Mouse (Mus musculus) A20 (cell line): ENCODE results near the gene Chm.
A peak's percentile ranks its signal among the peaks of the same experiment; 100 is the strongest.
"Not testable (repeated sequence)": the region's sequence is repeated elsewhere in the genome, so short reads cannot be mapped to it uniquely, and the experiment has no call there.

Experiments
- DNase-seq: peaks from one replicate; pipeline ENCODE4 v3.0.0-alpha.2; 2011; ENCODE audit warnings: low read depth, low spot score

The Chm gene

DNA sequence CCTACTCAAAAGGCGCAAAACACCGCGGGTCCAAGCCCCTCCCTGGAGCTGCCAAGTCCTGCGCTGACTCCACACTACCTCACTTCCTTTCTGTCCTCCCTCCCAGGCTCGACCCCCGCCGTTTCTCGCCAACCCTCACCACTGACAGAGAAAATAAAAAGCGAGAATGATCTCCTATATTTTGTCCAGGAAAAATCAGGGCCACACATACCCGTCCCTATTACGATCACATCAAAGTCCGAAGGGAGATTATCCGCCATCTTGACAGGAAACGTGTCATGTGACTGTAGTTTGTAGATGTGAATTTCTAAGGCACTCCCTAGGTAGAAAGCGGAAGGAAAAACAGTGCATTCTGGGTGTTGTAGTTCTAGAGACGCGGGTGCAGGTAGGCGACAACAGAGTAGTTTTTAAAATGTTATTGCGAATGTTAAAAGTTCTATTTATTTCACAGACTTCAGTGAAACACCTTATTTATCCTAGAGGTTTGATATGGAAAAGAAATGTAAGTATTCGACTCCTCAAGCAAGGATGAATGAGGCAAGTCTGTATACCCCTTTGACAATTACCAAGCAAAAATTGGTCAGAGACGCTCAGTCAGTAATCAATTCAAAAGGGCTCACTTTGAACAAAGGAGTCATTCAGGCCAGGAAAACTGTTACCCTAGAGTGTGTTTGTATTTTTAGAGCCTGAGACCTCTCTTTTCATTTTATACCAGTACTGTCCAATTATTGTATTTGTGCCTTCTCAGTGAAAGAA lies at the start of gene Chm:
Gene Chm (minus strand): TSS at position 288 of the 756 bp plus-strand sequence.
- peak; percentile 81 for DNase-seq

DNA sequence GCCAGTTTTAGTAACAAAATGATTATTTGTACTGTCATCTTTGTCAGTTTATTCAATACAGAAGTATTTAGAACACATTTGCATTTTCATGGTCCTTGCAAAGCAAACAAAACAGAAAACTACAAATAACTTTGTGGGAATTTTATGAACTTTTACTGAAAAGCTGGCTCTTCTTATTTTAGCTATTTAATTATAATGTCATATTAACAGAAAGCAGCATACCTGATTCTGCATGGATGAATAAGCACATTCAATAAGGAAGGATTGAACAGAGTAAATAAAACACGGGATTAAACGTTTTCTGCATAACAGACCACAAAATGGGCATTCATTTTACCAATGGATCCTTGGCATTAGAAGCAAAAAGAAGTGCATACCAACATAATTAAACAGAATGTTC lies 8.6 kb upstream of the Chm start:
- DNase-seq, result no peak

DNA sequence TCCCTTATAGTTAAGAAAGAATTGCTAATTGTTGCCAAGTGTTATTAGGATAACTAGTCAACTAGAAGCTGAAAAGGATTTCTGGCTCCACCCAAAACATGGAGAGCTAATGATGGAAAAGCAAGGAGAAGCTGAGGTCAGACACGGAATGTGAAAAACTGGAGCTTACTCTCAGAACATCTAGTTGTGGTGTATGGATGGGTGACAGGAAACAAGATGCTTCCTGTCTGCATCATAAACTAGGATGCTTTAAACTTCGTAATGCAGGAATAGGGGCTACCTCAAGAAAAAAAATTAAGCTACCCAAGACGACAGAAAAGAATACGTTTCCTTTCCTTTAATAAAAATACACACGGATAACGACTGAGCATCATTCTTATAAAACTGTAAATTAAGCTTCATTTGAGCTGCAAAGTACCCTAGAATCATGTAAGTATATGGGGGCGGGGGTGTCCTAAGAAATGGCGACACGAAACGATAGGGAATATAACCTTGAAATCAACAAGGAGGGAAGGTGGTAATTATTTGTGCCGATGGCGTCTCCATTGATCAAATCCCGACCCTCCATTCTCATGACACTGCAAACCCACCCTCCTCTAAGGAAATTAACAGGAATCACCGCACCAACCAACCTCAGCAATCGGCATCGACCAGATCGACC lies 618 bp downstream of the Chm start:
- no peak for DNase-seq

DNA sequence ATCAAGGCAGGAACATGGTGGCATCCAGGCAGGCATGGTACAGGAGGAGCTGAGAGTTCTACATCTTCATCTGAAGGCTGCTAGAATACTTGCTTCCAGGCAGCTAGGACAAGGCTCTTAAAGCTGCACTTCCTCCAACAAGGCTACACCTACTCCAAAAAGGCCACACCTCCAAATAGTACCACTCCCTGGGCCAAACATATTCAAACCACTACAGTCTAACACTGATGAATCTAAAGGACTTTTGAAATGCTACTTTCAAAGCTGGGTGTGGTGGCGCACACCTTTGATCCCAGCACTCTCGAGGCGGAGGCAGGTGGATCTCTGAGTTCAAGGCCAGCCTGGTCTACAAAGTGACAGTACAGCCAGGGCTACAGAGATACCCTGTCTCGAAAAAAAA lies 4.5 kb downstream of the Chm start:
- not testable (repeated sequence) for DNase-seq

DNA sequence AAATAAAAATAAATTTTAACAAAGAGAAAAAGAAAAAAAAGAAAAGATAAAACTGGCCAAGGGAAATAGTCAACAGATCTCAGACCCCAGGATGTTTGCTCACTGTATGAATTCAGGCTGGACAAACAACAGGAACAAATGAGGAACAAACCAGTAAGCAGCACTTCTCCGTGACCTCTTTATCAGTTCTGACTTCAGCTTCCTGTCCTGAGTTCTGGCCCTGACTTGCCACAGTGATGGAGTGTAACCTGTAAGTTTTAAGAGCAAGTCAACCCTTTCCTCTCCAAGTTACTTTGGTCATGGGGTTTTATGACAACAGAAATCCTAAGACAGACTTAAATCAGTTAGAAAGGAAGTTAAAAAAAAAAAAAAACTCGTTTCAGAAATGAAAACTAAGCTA lies 12.6 kb downstream of the Chm start:
- no peak for DNase-seq

DNA sequence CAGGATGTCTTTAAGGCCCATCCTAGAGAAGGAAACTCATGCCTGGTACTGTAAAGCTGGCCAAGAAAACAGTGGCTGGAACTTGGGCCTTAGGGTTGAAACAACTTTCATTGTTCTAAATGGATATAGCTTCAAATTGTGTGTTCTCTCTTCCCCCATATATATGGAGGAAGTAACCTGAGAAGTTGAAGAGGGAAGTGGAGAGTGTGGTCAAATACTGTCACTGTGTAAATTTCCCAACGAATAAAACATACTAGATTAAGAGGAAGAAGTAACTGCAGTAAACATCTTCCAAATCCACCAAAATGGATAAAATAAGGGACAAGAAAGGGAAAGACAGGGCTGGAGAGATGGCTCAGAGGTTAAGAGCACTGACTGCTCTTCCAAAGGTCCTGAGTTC lies 13.0 kb downstream of the Chm start:
- DNase-seq, result no peak

DNA sequence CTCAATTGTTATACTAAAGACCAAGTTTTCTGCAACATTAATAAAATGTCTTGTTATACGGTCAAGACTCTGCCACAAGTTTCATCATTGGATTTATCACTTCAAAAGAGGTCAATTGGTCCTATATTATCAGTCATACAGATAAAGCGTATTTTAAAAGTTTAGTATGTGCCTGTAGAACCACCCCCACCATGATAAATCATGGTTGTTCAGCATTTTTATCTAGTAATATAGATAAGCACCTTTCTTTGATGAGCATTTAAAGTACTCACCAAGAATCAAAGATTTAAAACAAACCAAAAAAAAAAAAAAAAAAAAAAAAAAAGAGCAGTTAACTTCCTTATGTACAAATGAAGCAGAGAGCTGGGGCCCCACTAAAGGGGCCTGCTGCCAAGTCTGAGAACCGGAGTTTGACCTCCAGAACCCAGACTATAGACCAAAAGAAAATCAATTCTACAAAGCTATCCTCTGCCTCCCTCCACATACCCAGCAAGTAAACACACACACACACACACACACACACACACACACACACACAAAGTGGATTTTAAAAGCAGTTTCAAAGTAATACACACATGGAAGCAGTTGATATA lies 25.0 kb downstream of the Chm start:
- DNase-seq, result no peak

DNA sequence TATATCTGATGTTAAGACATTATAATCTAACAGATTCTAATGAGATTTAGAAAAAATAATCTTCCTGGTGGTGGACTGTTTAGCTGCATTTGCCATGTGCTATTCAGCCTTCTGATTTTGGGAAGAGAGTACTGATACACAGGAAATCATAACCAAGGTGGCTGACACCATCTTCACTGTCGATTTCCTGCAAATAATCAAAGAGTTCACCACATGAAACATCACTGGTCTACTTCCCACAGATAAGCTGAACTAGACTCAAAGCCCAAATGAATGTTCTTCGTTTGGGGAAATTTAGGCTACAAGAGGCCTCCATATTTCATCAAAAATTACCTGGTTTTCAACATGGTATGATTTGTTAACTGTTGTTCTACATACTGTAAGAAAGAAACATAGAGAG lies 101.1 kb downstream of the Chm start:
- no peak for DNase-seq

DNA sequence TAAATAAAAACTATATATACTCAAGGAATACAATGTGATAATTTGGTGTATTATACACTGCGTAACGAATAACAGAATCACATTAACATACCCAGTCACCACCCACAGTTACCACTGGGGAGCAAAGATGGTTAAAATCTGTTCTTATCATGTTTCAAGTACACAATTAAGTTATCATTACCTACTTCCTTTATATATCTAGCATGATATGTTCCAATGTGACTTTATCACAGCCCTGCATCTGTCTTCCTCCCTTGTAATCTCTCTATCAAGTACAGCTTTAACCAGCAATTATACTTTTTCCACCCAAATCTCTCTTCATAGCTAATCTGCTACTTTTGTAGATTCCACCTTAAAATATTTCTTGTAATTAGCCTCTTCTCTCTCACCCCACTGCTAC lies 109.3 kb downstream of the Chm start:
- no peak for DNase-seq

DNA sequence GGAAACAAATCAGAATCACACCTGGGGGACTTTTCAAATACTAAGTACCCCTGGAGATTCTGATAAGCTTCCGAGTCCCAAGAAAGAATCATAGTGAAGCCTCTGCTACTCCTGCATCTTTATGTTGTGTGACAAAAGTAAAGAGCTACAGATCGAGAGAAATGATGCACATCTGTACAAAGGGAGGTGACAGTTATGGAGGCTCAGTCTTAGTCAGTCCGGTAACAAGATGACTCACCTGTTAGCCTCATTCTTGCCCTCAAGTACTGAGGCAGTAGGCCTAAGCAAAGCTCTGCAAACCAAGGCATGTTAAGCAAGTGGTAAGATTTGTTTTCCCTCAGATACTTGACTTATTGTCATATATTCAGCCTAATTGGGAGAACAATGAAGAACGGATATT lies 110.5 kb downstream of the Chm start:
- DNase-seq, result no peak

DNA sequence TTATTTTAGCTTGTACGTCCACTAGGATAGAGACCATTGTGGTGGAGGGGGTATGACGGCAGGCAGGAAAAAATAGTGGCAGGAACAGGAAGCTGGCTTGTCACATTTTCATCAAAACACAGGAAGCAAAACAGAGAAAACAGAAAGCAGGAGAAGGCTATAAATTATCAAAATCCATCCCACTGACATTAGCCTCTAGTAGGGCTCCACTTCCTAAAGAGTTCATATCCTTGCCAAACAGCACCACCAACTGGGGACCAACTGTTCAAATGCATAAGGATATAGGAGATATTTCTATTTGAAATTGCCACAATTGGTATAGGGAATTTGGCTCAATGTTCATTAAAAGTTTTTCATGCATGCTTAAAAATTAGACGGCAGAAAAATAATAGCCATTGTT lies 181.7 kb downstream of the Chm start:
- no peak for DNase-seq

DNA sequence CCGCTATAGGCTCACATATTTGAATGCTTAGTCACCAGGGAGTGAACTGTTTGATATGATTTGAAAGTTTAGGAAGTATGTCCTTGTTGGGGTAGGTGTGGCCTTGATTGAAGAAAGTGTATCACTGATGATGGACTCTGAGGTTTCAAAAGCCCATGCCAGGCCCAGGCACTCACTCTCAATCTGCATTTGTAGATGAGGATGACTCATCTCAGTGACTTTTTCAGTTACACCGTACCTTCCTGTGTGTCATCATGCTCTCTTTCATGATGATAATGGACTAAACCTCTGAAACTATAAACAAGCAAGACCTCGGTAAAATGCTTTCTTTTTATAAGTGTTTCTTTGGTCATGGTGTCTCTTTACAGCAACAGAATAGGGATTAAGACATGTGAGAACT lies 183.1 kb downstream of the Chm start:
- DNase-seq, result no peak
